Mouse (Mus musculus): ENCODE data around the gene Greb1.

The Greb1 gene

GRCm38 (mm10) chr12:16639078-16639771 is 161.5 kb downstream of the Greb1 start:
- ChIA-PET CTCF (interaction anchor here (0.5 to 3.4 kb wide), 16 partner anchors 18 to 932 kb away, joined by 3 to 19 read pairs (median 3); no protein-coding TSS in a partner anchor), POLR2A (interaction anchor here in 2 of 4 experiments (0.5 to 0.8 kb wide), 3 partner anchors 84 to 239 kb away, joined by 3 to 5 read pairs (median 3); no protein-coding TSS in a partner anchor)

- ChIA-PET CTCF (interaction anchor here (0.6 to 3.3 kb wide), 5 partner anchors 32 to 73 kb away, joined by 3 to 11 read pairs (median 6); no protein-coding TSS in a partner anchor), POLR2A (interaction anchor here in 1 of 4 experiments (0.6 kb wide), 1 partner anchor 74 kb away, joined by 3 read pairs; no protein-coding TSS in a partner anchor)
Measured at GRCm38 (mm10) chr12:16635816-16636215, 164.9 kb downstream of the Greb1 start.

- ChIA-PET CTCF (interaction anchor here (0.6 to 2.3 kb wide), 27 partner anchors 8 to 1282 kb away, joined by 3 to 25 read pairs (median 4); no protein-coding TSS in a partner anchor), POLR2A (interaction anchor here in 2 of 4 experiments (1.3 to 1.4 kb wide), 2 partner anchors 14 to 66 kb away, joined by 3 to 4 read pairs; no protein-coding TSS in a partner anchor)
Measured at GRCm38 (mm10) chr12:16634075-16634813, 166.4 kb downstream of the Greb1 start.

- POLR2A ChIA-PET, result no interaction called here
- CTCF ChIA-PET, result interaction anchor here (0.5 to 2.3 kb wide), 9 partner anchors 9 to 82 kb away, joined by 3 to 25 read pairs (median 9); no protein-coding TSS in a partner anchor
Measured at GRCm38 (mm10) chr12:16633235-16633634, 167.5 kb downstream of the Greb1 start.

GRCm38 (mm10) chr12:16631423-16631822 is 169.3 kb downstream of the Greb1 start:
- POLR2A ChIA-PET, result interaction anchor here in 1 of 4 experiments (1.0 to 3.2 kb wide), 3 partner anchors 11 to 63 kb away, joined by 3 to 15 read pairs (median 3); no protein-coding TSS in a partner anchor
- CTCF ChIA-PET, result interaction anchor here in 2 of 4 experiments (0.6 to 1.3 kb wide), 3 partner anchors 16 to 165 kb away, joined by 3 to 5 read pairs (median 4); no protein-coding TSS in a partner anchor

- ChIA-PET CTCF (interaction anchor here in 2 of 4 experiments (1.0 to 1.3 kb wide), 4 partner anchors 9 to 62 kb away, joined by 3 to 8 read pairs (median 4); no protein-coding TSS in a partner anchor), POLR2A (interaction anchor here in 2 of 4 experiments (0.6 to 3.2 kb wide), 5 partner anchors 8 to 319 kb away, joined by 3 to 15 read pairs (median 3); no protein-coding TSS in a partner anchor)
Measured at GRCm38 (mm10) chr12:16630866-16631185, 169.9 kb downstream of the Greb1 start.

GRCm38 (mm10) chr12:16630152-16630865 is 170.4 kb downstream of the Greb1 start:
- CTCF ChIA-PET, result interaction anchor here in 3 of 4 experiments (0.5 to 1.5 kb wide), 5 partner anchors 8 to 67 kb away, joined by 3 to 8 read pairs (median 4); no protein-coding TSS in a partner anchor
- POLR2A ChIA-PET, result interaction anchor here in 3 of 4 experiments (0.6 to 3.2 kb wide), 7 partner anchors 8 to 602 kb away, joined by 3 to 15 read pairs (median 3); no protein-coding TSS in a partner anchor

Data from embryonic stem cell, embryonic (primary cell).